Mouse (Mus musculus) heart, embryonic 10.5 days (tissue): Measurements from ENCODE around the gene Rab27a. TPM values are rescaled to one million over a fixed set of nuclear protein-coding genes. Genes with fewer than 3 reads are reported as not detected.

Experiments used
- DNase-seq: peaks from one replicate; pipeline ENCODE4 v3.0.0-alpha.2; 2017; ENCODE audit warnings: low spot score
- H3K27ac ChIP-seq: fragments of 300-500 bp; sonication (generic); 2 replicates; pipeline ENCODE4 v1.5.1; 2016; ENCODE audit warnings: mild to moderate bottlenecking
- H3K27me3 ChIP-seq: fragments of 300-500 bp; sonication (generic); 2 replicates; pipeline ENCODE4 v1.6.1; 2016; ENCODE audit warnings: mild to moderate bottlenecking; ENCODE audit not compliant: poor library complexity, insufficient read depth, severe bottlenecking
- H3K36me3 ChIP-seq: fragments of 300-500 bp; sonication (generic); 2 replicates; pipeline ENCODE4 v1.6.1; 2016; ENCODE audit warnings: mild to moderate bottlenecking, moderate library complexity
- H3K4me1 ChIP-seq: fragments of 300-500 bp; sonication (generic); 2 replicates; pipeline ENCODE4 v1.6.1; 2016; ENCODE audit warnings: mild to moderate bottlenecking
- H3K4me3 ChIP-seq: fragments of 300-500 bp; sonication (generic); 2 replicates; pipeline ENCODE4 v1.5.1; 2016; ENCODE audit warnings: mild to moderate bottlenecking, moderate library complexity
- H3K9me3 ChIP-seq: fragments of 300-500 bp; sonication (generic); 2 replicates; pipeline ENCODE4 v1.6.1; 2016; ENCODE audit warnings: mild to moderate bottlenecking, moderate library complexity
- WGBS: fragments of 180-500 bp; shearing (Covaris S2); methylation state at CpG from one replicate; pipeline ENCODE4 v1.1.7; 2016; 5-methylcytosine and 5-hydroxymethylcytosine counted together
- polyA plus RNA-seq: library from polyadenylated mRNA; unstranded; fragments of >200 nt; fragmentation: Nextera tagmentation; extraction: Ambion mirVana; gene quantifications from 2 replicates; pipeline ENCODE4 v1.2.1, GENCODE M21; 2016

The Rab27a gene
- polyA plus RNA-seq, 1 experiment from 2014 or later, result 3.5 TPM

- Histone ChIP-seq H3K27me3 (no peaks in the 10 kb centered on the region), H3K9me3 (no peaks in the 10 kb centered on the region), H3K27ac (no peak overlapping the region), H3K4me1 (peaks cover 8% of the 10 kb centered on the region; the same call in 1 of the 2 replicates), H3K4me3 (no peak overlapping the region), H3K36me3 (no peaks in the 10 kb centered on the region)
- DNase-seq, result no peak
- WGBS, result 80% methylated on average over 8 of the region's 8 CpGs
Observed at GRCm38 (mm10) chr9:73082291-73083000, 37.8 kb downstream of the Rab27a start.

GRCm38 (mm10) chr9:73083956-73084355, 39.3 kb downstream of the Rab27a start:
- no peak overlapping the region for H3K4me3 ChIP-seq
- 70% methylated on average over 6 of the region's 6 CpGs for WGBS
- DNase-seq, result no peak
- no peaks in the 10 kb centered on the region for H3K9me3 ChIP-seq
- peaks cover 11% of the 10 kb centered on the region; the same call in 1 of the 2 replicates for H3K27me3 ChIP-seq
- peaks cover 8% of the 10 kb centered on the region; the same call in 1 of the 2 replicates for H3K4me1 ChIP-seq
- H3K27ac ChIP-seq, result no peak overlapping the region
- no peaks in the 10 kb centered on the region for H3K36me3 ChIP-seq

GRCm38 (mm10) chr9:73085845-73086244, 41.2 kb downstream of the Rab27a start:
- WGBS, result 47% methylated on average over 6 of the region's 6 CpGs
- H3K9me3 ChIP-seq, result no peaks in the 10 kb centered on the region
- DNase-seq, result no peak
- H3K27me3 ChIP-seq, result peaks cover 16% of the 10 kb centered on the region; the same call in 1 of the 2 replicates
- no peak overlapping the region for H3K4me3 ChIP-seq
- H3K4me1 ChIP-seq, result peaks cover 8% of the 10 kb centered on the region; the same call in 1 of the 2 replicates
- no peaks in the 10 kb centered on the region for H3K36me3 ChIP-seq
- no peak overlapping the region for H3K27ac ChIP-seq

- Histone ChIP-seq H3K27ac (no peak overlapping the region), H3K27me3 (peaks cover 16% of the 10 kb centered on the region; the same call in 1 of the 2 replicates), H3K4me1 (peaks cover 8% of the 10 kb centered on the region; the same call in 1 of the 2 replicates), H3K9me3 (no peaks in the 10 kb centered on the region), H3K4me3 (no peak overlapping the region), H3K36me3 (no peaks in the 10 kb centered on the region)
- 64% methylated on average over 8 of the region's 8 CpGs for WGBS
- DNase-seq, result no peak
Observed at GRCm38 (mm10) chr9:73087121-73087520, 42.5 kb downstream of the Rab27a start.

- Histone ChIP-seq H3K4me1 (peaks cover 8% of the 10 kb centered on the region; the same call in 1 of the 2 replicates), H3K36me3 (no peaks in the 10 kb centered on the region)
- 69% methylated on average over 5 of the region's 5 CpGs for WGBS
Observed at GRCm38 (mm10) chr9:73087581-73087980, 42.9 kb downstream of the Rab27a start.

GRCm38 (mm10) chr9:73089222-73089920, 44.7 kb downstream of the Rab27a start:
- Histone ChIP-seq H3K4me3 (no peak overlapping the region), H3K4me1 (peaks cover 8% of the 10 kb centered on the region; the same call in 1 of the 2 replicates), H3K9me3 (no peaks in the 10 kb centered on the region), H3K27ac (no peak overlapping the region), H3K27me3 (peaks cover 16% of the 10 kb centered on the region; the same call in 1 of the 2 replicates), H3K36me3 (no peaks in the 10 kb centered on the region)
- 66% methylated on average over 16 of the region's 16 CpGs for WGBS
- DNase-seq, result no peak

More at GRCm38 (mm10) chr9:73087581-73087980, 42.9 kb downstream of the Rab27a start:
- DNase-seq, result no peak
- Histone ChIP-seq H3K4me3 (no peak overlapping the region), H3K9me3 (no peaks in the 10 kb centered on the region), H3K27me3 (peaks cover 16% of the 10 kb centered on the region; the same call in 1 of the 2 replicates), H3K27ac (no peak overlapping the region)

GRCm38 (mm10) chr9:73090121-73090520, 45.5 kb downstream of the Rab27a start:
- Histone ChIP-seq H3K27ac (no peak overlapping the region), H3K4me3 (no peak overlapping the region), H3K9me3 (no peaks in the 10 kb centered on the region), H3K36me3 (no peaks in the 10 kb centered on the region), H3K4me1 (peaks cover 8% of the 10 kb centered on the region; the same call in 1 of the 2 replicates), H3K27me3 (peaks cover 18% of the 10 kb centered on the region; the same call in 1 of the 2 replicates)
- no peak for DNase-seq
- 77% methylated on average over 10 of the region's 10 CpGs for WGBS

GRCm38 (mm10) chr9:73091747-73092146, 47.1 kb downstream of the Rab27a start:
- H3K9me3 ChIP-seq, result no peaks in the 10 kb centered on the region
- 0% methylated on average over 1 of the region's 1 CpGs for WGBS
- DNase-seq, result no peak

GRCm38 (mm10) chr9:73094580-73094979, 49.9 kb downstream of the Rab27a start:
- Histone ChIP-seq H3K27me3 (peaks cover 12% of the 10 kb centered on the region; the same call in 1 of the 2 replicates), H3K4me3 (no peak overlapping the region), H3K4me1 (no peaks in the 10 kb centered on the region), H3K27ac (no peak overlapping the region), H3K9me3 (no peaks in the 10 kb centered on the region), H3K36me3 (no peaks in the 10 kb centered on the region)
- WGBS, result 52% methylated on average over 17 of the region's 17 CpGs
- no peak for DNase-seq

More at GRCm38 (mm10) chr9:73091747-73092146, 47.1 kb downstream of the Rab27a start:
- Histone ChIP-seq H3K27ac (no peak overlapping the region), H3K36me3 (no peaks in the 10 kb centered on the region), H3K4me1 (no peaks in the 10 kb centered on the region), H3K4me3 (no peak overlapping the region), H3K27me3 (peaks cover 29% of the 10 kb centered on the region; the same call in 1 of the 2 replicates)

GRCm38 (mm10) chr9:73097898-73098297, 53.2 kb downstream of the Rab27a start:
- WGBS, result 78% methylated on average over 2 of the region's 2 CpGs
- H3K27me3 ChIP-seq, result peaks cover 32% of the 10 kb centered on the region
- no peaks in the 10 kb centered on the region for H3K4me1 ChIP-seq
- H3K27ac ChIP-seq, result no peak overlapping the region
- H3K9me3 ChIP-seq, result no peaks in the 10 kb centered on the region
- no peak overlapping the region for H3K4me3 ChIP-seq
- DNase-seq, result no peak
- H3K36me3 ChIP-seq, result no peaks in the 10 kb centered on the region

- Histone ChIP-seq H3K36me3 (no peaks in the 10 kb centered on the region), H3K27ac (no peak within 1 kb of the TSS), H3K9me3 (no peaks in the 10 kb centered on the region), H3K27me3 (peaks cover 56% of the 10 kb centered on the region), H3K4me1 (peaks cover 9% of the 10 kb centered on the region), H3K4me3 (no peak within 1 kb of the TSS)
- DNase-seq, result no peak
- WGBS, result 85% methylated on average over 5 of the region's 5 CpGs
Observed at GRCm38 (mm10) chr9:73101536-73101935, 56.9 kb downstream of the Rab27a start, which contains the start of gene Khdc3. Gene Khdc3 (plus strand): TSS chr9:73101836.

- H3K9me3 ChIP-seq, result no peaks in the 10 kb centered on the region
- H3K27ac ChIP-seq, result peak within 1 kb of the TSS; percentile 71
- H3K36me3 ChIP-seq, result no peaks in the 10 kb centered on the region
- 80% methylated on average over 4 of the region's 4 CpGs for WGBS
- H3K4me1 ChIP-seq, result peaks cover 9% of the 10 kb centered on the region
- H3K27me3 ChIP-seq, result peaks cover 59% of the 10 kb centered on the region
- DNase-seq, result no peak
- H3K4me3 ChIP-seq, result peak within 1 kb of the TSS; percentile 63
Observed at GRCm38 (mm10) chr9:73102181-73102580, 57.5 kb downstream of the Rab27a start, which contains the start of gene Gm20509. Gene Gm20509 (plus strand): TSS chr9:73102470.
